Mouse (Mus musculus) macrophage (primary cell): ENCODE measurements around the gene Gm5737. TPM values are rescaled to one million over a fixed set of nuclear protein-coding genes. Genes with fewer than 3 reads are reported as not detected.

Source experiments
- H3K27ac ChIP-seq: fragments of 350-480 bp; formaldehyde crosslinking; 2 replicates; pipeline ENCODE4 v1.9.0; 2021
- H3K36me3 ChIP-seq: fragments of 350-480 bp; formaldehyde crosslinking; 2 replicates; pipeline ENCODE4 v1.9.0; 2021; ENCODE audit errors: inconsistent target
- H3K4me3 ChIP-seq: fragments of 350-480 bp; formaldehyde crosslinking; 2 replicates; pipeline ENCODE4 v1.9.0; 2021; ENCODE audit errors: inconsistent target
- H3K79me2 ChIP-seq: fragments of 350-480 bp; formaldehyde crosslinking; 2 replicates; pipeline ENCODE4 v1.9.0; 2021; ENCODE audit errors: inconsistent target
- WGBS: methylation state at CpG from one replicate; pipeline ENCODE4 v1.1.7; 2026; ENCODE audit warnings: inconsistent platforms; ENCODE audit not compliant: missing documents; 5-methylcytosine and 5-hydroxymethylcytosine counted together
- polyA plus RNA-seq: library from polyadenylated mRNA; stranded (reverse); fragments of 250-400 nt; gene quantifications from 3 replicates; pipeline ENCODE4 v1.2.4, GENCODE M21; 2018; ENCODE audit warnings: inconsistent platforms
- total RNA-seq, 78 experiments: library from RNA; depleted of rRNA; stranded (reverse); fragments of 250-400 nt; gene quantifications; 1 replicate in 9 of 78; 2 replicates in 24 of 78; 3 replicates in 43 of 78; 4 replicates in 2 of 78; pipeline ENCODE4 v1.2.4; 2018; ENCODE audit warnings: inconsistent platforms in 56 of 78

Gene Gm5737
- not detected for total RNA-seq (2018; cell fraction: chromatin; rRNA removed)
- total RNA-seq (2018; cell fraction: cytosol; rRNA removed) = not detected
- total RNA-seq (2018; cell fraction: nucleus; rRNA removed) = not detected
- polyA plus RNA-seq = not detected in 3 replicates

- Histone ChIP-seq H3K36me3 (no peaks in the 10 kb centered on the region), H3K79me2 (no peaks in the 10 kb centered on the region), H3K4me3 (no peak within 1 kb of the TSS), H3K27ac (no peak within 1 kb of the TSS)
- WGBS = 70% methylated on average over 6 of the region's 6 CpGs
Observed at GRCm38 (mm10) chr7:120811834-120812415, at the start of gene Gm5737. Gene Gm5737, plus strand, starts transcription at chr7:120812365.

DNA sequence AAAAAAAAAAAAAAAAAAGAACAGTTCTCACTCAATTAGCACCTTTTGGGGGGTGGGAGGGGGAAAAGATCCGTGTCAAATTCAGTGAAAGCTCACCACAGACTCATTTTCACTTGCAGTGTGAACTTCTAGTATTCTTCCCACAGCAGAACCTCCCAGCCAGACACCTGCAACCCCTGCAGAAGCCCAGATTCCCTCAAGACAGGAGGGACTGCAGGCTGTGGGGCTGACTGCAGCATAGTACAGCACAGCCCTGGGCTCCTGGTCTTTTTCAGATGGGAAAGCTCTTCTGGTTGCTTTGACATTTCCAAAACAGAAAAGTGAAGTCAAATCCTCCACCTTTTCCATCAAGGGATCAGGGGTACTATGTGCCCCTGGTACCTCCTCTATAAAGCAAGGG, 44.8 kb upstream of the Gm5737 start:
- WGBS = 0% methylated on average over 1 of the region's 1 CpGs
- Histone ChIP-seq H3K79me2 (no peaks in the 10 kb centered on the region), H3K4me3 (no peak overlapping the region), H3K27ac (no peak overlapping the region), H3K36me3 (no peaks in the 10 kb centered on the region)

DNA sequence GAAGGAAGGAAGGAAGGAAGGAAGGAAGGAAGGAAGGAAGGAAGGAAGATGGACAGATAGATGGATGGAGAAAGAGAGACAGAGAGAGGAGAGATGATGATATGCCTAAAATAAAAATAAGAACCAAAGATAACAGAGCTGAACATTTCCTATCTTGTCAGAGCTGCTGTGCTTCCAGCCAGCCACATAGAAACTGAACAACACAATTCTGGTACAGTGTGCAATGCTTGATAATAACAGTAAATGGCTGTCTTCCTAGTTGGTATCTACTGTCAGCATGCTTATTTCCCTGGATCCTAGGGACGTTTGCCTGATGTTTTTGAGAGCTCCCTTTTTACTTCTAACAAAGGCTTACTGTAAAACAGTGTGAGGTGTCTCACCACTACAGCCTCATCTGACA, 40.8 kb upstream of the Gm5737 start:
- Histone ChIP-seq H3K4me3 (no peak overlapping the region), H3K36me3 (no peaks in the 10 kb centered on the region), H3K79me2 (no peaks in the 10 kb centered on the region), H3K27ac (no peak overlapping the region)
- WGBS = 60% methylated on average over 1 of the region's 1 CpGs

GRCm38 (mm10) chr7:120778012-120778411, 34.2 kb upstream of the Gm5737 start:
- Histone ChIP-seq H3K79me2 (no peaks in the 10 kb centered on the region), H3K4me3 (no peak overlapping the region), H3K27ac (no peak overlapping the region), H3K36me3 (no peaks in the 10 kb centered on the region)
- 40% methylated on average over 2 of the region's 2 CpGs for WGBS

DNA sequence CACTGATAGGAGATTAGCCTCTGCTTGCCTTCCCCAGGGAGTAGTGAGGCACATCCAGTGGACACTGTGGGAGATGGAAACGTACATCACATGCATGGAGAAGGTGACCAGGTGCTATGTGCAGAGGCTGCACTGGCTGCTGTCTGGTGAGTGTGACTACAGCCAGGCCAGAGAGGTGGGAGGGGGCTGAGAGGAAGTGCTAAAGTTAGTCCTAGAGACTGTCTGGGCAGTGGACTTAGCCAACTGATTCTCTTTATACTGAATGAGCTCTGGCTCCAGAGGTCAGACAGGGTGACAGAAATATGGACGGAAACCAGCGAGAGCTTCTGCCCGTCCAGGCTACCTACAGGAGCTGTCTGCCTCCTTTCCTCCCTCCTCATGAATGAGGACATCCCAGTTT, 16.6 kb upstream of the Gm5737 start:
- 90% methylated on average over 4 of the region's 4 CpGs for WGBS
- Histone ChIP-seq H3K4me3 (no peak overlapping the region), H3K79me2 (no peaks in the 10 kb centered on the region)

DNA sequence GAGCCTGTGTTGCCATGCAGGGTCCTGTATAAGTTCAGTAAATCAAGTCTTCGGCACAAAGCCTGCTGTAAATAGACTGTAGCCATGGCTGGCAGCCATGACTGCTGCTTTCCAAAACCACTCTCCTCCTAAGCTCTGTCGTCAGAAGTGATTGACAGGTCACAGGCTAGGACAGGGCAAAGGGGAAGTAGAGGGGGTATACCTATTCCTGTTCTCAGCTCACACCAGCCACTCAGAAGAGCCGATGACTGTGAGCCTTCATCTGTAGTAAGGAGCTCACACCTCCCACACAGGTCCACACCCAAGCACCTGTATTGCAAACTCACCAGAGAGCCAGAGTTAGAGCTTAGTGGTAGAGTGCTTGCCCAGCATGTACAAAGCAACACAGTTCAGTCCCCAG, 15.8 kb upstream of the Gm5737 start:
- WGBS = 25% methylated on average over 3 of the region's 3 CpGs
- H3K79me2 ChIP-seq = no peaks in the 10 kb centered on the region
- H3K4me3 ChIP-seq = no peak overlapping the region
- H3K27ac ChIP-seq = no peak overlapping the region
- H3K36me3 ChIP-seq = no peaks in the 10 kb centered on the region

More for the DNA sequence above, 16.6 kb upstream of the Gm5737 start:
- Histone ChIP-seq H3K36me3 (no peaks in the 10 kb centered on the region), H3K27ac (no peak overlapping the region)

DNA sequence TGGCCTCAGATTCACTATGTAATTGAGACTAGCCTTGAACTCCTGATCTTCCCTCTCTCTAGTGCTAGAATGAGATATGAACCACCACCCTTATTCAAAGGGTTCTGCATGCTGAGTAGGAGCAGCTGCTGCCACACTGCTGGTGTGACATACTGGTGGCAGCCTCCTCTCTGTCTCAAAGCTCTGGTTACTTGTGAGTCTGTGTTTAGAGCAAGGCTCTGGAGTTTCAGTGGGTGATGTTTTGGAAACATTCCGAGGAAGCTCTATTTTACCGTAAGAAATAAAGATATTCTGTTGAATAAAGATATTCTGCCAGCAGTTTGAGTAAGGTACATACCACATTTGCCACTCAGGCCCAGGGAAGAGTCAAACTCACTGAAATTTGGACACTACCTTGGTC, 8.9 kb upstream of the Gm5737 start:
- Histone ChIP-seq H3K4me3 (no peak overlapping the region), H3K27ac (no peak overlapping the region), H3K79me2 (no peaks in the 10 kb centered on the region), H3K36me3 (no peaks in the 10 kb centered on the region)
- WGBS = 89% methylated on average over 2 of the region's 2 CpGs

- no peak overlapping the region for H3K27ac ChIP-seq
- H3K36me3 ChIP-seq = no peaks in the 10 kb centered on the region
- H3K4me3 ChIP-seq = no peak overlapping the region
- no peaks in the 10 kb centered on the region for H3K79me2 ChIP-seq
- WGBS = 13% methylated on average over 27 of the region's 27 CpGs
Observed at GRCm38 (mm10) chr7:120809705-120810104, 2.5 kb upstream of the Gm5737 start.

GRCm38 (mm10) chr7:120817552-120817951, 5.4 kb downstream of the Gm5737 start:
- Histone ChIP-seq H3K36me3 (no peaks in the 10 kb centered on the region), H3K27ac (no peak overlapping the region), H3K79me2 (no peaks in the 10 kb centered on the region), H3K4me3 (no peak overlapping the region)
- 91% methylated on average over 6 of the region's 6 CpGs for WGBS

- Histone ChIP-seq H3K27ac (no peak overlapping the region), H3K4me3 (no peak overlapping the region), H3K36me3 (no peaks in the 10 kb centered on the region), H3K79me2 (no peaks in the 10 kb centered on the region)
- WGBS = 90% methylated on average over 4 of the region's 4 CpGs
Observed at GRCm38 (mm10) chr7:120819386-120819785, 7.2 kb downstream of the Gm5737 start.

DNA sequence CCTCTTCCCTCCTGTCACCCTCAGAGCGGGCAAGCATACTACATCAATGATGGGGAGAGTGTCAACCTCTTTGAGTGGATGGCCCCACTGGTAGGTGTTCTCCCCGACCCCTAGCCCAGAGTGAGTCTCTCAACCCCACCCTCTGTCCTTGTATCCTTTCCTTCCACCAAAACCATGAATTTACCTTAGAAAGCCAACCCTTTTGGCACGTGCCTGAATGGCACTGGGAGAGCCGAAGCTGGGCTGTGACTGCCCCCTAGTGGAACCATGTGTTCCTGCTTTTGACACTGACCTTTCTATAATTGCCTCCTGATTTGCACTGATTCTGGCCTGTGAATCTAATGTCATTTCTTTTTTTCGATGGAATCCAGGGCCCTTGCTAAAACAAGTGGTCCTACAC, 11.1 kb downstream of the Gm5737 start:
- H3K4me3 ChIP-seq = no peak overlapping the region
- H3K27ac ChIP-seq = no peak overlapping the region
- no peaks in the 10 kb centered on the region for H3K36me3 ChIP-seq
- WGBS = 24% methylated on average over 5 of the region's 5 CpGs
- H3K79me2 ChIP-seq = no peaks in the 10 kb centered on the region

DNA sequence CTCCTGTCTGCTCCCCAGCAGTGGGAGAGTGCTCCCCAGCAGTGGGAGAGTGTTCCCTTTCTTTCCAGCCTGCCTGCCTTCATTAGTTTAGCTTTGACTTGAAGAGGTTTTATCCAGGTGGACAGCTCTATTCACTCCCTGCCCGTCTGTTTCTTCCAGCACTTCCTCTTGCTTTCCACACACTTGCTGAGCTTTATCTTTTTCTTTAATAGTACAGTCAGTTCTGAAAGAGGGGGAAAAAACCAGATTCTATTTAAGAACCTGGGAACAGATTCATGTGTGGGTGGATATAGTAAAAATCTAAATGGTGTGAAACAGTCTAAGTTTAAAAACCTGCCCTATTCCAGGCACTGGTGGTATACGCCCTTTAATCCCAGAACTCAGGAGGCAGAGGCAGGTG, 12.9 kb downstream of the Gm5737 start:
- no peak overlapping the region for H3K4me3 ChIP-seq
- no peak overlapping the region for H3K27ac ChIP-seq
- no peaks in the 10 kb centered on the region for H3K79me2 ChIP-seq
- 68% methylated on average over 2 of the region's 2 CpGs for WGBS
- no peaks in the 10 kb centered on the region for H3K36me3 ChIP-seq

GRCm38 (mm10) chr7:120826408-120826807, 14.2 kb downstream of the Gm5737 start:
- H3K79me2 ChIP-seq = no peaks in the 10 kb centered on the region
- 36% methylated on average over 3 of the region's 3 CpGs for WGBS
- H3K27ac ChIP-seq = no peak overlapping the region
- H3K36me3 ChIP-seq = no peaks in the 10 kb centered on the region
- no peak overlapping the region for H3K4me3 ChIP-seq

DNA sequence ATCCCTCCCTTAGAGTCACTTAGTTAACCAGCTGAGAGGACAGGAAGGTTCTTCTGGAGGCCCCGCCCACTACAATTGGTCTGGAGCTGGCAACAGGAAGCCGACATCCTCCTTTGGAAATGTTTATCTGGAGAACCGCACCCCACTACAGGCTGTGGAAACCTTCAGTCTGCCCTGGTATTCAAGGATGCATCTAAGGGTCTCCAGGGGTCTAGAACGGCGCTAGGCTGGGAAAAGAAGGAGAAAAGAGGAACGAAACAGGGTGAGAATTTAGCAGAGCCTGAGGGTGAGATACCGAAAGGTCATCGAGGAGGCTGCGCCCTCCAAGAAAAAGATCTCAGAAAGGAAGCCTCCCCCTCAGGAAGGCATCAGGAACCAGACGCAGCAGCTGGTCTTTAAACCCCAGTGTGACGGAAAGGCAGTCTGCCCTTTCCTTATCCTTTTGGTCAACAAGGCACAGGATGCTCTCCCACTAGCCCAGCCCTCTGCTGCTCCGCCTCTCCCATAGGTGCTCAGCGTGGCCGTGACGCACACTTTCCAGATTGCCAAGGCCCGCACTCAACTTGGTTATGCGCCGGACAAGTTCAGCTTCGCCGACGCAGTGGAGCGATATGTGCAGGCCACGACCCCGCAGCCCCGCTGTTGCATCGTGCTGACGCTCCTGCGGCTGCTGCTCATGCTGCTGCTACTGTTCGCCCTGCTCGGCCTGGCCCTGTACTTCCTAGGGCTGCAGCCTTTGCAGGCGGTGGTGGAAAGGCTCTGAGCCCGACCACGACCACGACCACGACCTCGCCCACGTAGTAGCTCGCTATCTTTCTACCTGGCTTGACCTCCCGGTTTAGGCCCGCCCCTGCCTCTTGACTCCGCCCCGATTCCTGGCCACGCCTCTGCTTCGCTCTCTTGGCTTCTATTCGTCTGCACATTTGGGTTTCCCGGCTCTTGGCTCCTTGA, 18.5 kb downstream of the Gm5737 start:
- H3K4me3 ChIP-seq = peak overlapping the region; percentile 72
- 1% methylated on average over 43 of the region's 46 CpGs for WGBS
- H3K36me3 ChIP-seq = no peaks in the 10 kb centered on the region
- H3K79me2 ChIP-seq = no peaks in the 10 kb centered on the region
- H3K27ac ChIP-seq = no peak overlapping the region

DNA sequence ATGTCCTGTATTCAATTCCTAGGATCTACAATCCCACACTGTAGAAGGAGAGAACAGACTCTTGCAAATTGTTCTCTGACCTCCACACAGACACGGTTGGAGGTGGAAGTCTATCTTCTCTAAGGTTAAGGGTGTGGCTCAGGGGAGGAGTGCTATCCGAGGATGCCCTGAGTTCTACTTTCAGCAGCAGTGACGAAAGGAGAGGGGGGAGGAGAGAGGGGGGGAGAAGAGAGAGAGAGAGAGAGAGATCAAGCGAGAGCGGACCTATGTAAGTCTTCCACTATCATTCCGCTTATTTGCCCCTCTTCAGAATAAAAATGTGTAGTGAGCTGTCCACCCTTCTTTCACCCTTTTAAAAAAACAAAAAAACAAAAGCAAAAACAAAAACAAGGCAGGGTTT, 22.3 kb downstream of the Gm5737 start:
- H3K4me3 ChIP-seq = peak overlapping the region; percentile 57
- H3K36me3 ChIP-seq = no peaks in the 10 kb centered on the region
- H3K27ac ChIP-seq = peak overlapping the region; percentile 72
- H3K79me2 ChIP-seq = no peaks in the 10 kb centered on the region
- 26% methylated on average over 5 of the region's 6 CpGs for WGBS
